Mouse (Mus musculus): ENCODE results near the gene Psmb2. TPM values are rescaled to one million over a fixed set of nuclear protein-coding genes. Genes with fewer than 3 reads are reported as not detected.

Psmb2 gene
- 587 and 594 TPM in 2 replicates for polyA plus RNA-seq (2016; fragmentation: Nextera tagmentation; extraction: Ambion mirVana)

GRCm38 (mm10) chr4:126677054-126678003 lies at the start of gene Psmb2:
Gene Psmb2 (plus strand): TSS chr4:126677630.
- H3K36me3 ChIP-seq (replicated peaks): peaks cover 12% of the 10 kb centered on the region; the same call in 1 of the 2 replicates
- H3K4me1 ChIP-seq: peaks cover 8% of the 10 kb centered on the region
- peak within 1 kb of the TSS; percentile 100 for H3K4me3 ChIP-seq
- no peaks in the 10 kb centered on the region for H3K9me3 ChIP-seq
- 3% methylated on average over 48 of the region's 48 CpGs for WGBS
- H3K27me3 ChIP-seq (replicated peaks; ENCODE audit: low read depth, poor library complexity, severe bottlenecking): no peaks in the 10 kb centered on the region
- peak; percentile 99 for DNase-seq (ENCODE audit: low spot score)
- peak within 1 kb of the TSS; percentile 91 for H3K27ac ChIP-seq (replicated peaks)

GRCm38 (mm10) chr4:126631922-126632321 lies 45.5 kb upstream of the Psmb2 start:
- H3K4me1 ChIP-seq: peaks cover 20% of the 10 kb centered on the region
- H3K4me3 ChIP-seq: no peak overlapping the region
- peaks cover 19% of the 10 kb centered on the region for H3K27me3 ChIP-seq (replicated peaks; ENCODE audit: low read depth, poor library complexity, severe bottlenecking)
- WGBS: 56% methylated on average over 2 of the region's 2 CpGs
- H3K36me3 ChIP-seq (replicated peaks): no peaks in the 10 kb centered on the region
- H3K9me3 ChIP-seq: no peaks in the 10 kb centered on the region
- no peak overlapping the region for H3K27ac ChIP-seq (replicated peaks)
- no peak for DNase-seq (ENCODE audit: low spot score)

- no peaks in the 10 kb centered on the region for H3K9me3 ChIP-seq
- H3K4me1 ChIP-seq: peaks cover 12% of the 10 kb centered on the region
- WGBS: 65% methylated on average over 3 of the region's 3 CpGs
- peaks cover 20% of the 10 kb centered on the region for H3K27me3 ChIP-seq (replicated peaks; ENCODE audit: low read depth, poor library complexity, severe bottlenecking)
- H3K4me3 ChIP-seq: no peak overlapping the region
- no peak for DNase-seq (ENCODE audit: low spot score)
- no peak overlapping the region for H3K27ac ChIP-seq (replicated peaks)
- no peaks in the 10 kb centered on the region for H3K36me3 ChIP-seq (replicated peaks)
Measured at GRCm38 (mm10) chr4:126632668-126633067, 44.8 kb upstream of the Psmb2 start.

GRCm38 (mm10) chr4:126636330-126636729 lies 41.1 kb upstream of the Psmb2 start:
- H3K36me3 ChIP-seq (replicated peaks): no peaks in the 10 kb centered on the region
- DNase-seq (ENCODE audit: low spot score): no peak
- no peaks in the 10 kb centered on the region for H3K9me3 ChIP-seq
- H3K27ac ChIP-seq (replicated peaks): no peak overlapping the region
- H3K4me3 ChIP-seq: no peak overlapping the region
- H3K27me3 ChIP-seq (replicated peaks; ENCODE audit: low read depth, poor library complexity, severe bottlenecking): peaks cover 17% of the 10 kb centered on the region
- H3K4me1 ChIP-seq: peaks cover 9% of the 10 kb centered on the region; the same call in 1 of the 2 replicates
- 25% methylated on average over 11 of the region's 11 CpGs for WGBS

- Histone ChIP-seq H3K36me3 (replicated peaks) (no peaks in the 10 kb centered on the region), H3K4me3 (no peak overlapping the region), H3K9me3 (no peaks in the 10 kb centered on the region), H3K27ac (replicated peaks) (no peak overlapping the region), H3K27me3 (replicated peaks; ENCODE audit: low read depth, poor library complexity, severe bottlenecking) (peaks cover 17% of the 10 kb centered on the region), H3K4me1 (peaks cover 9% of the 10 kb centered on the region; the same call in 1 of the 2 replicates)
- no peak for DNase-seq (ENCODE audit: low spot score)
- WGBS: 70% methylated on average over 4 of the region's 4 CpGs
Measured at GRCm38 (mm10) chr4:126637446-126637845, 40.0 kb upstream of the Psmb2 start.

GRCm38 (mm10) chr4:126639339-126639738 lies 38.1 kb upstream of the Psmb2 start:
- no peak for DNase-seq (ENCODE audit: low spot score)
- peaks cover 17% of the 10 kb centered on the region for H3K27me3 ChIP-seq (replicated peaks; ENCODE audit: low read depth, poor library complexity, severe bottlenecking)
- 75% methylated on average over 7 of the region's 7 CpGs for WGBS
- no peak overlapping the region for H3K27ac ChIP-seq (replicated peaks)
- H3K4me3 ChIP-seq: no peak overlapping the region
- H3K4me1 ChIP-seq: peaks cover 9% of the 10 kb centered on the region; the same call in 1 of the 2 replicates
- no peaks in the 10 kb centered on the region for H3K36me3 ChIP-seq (replicated peaks)
- no peaks in the 10 kb centered on the region for H3K9me3 ChIP-seq

- DNase-seq (ENCODE audit: low spot score): no peak
- Histone ChIP-seq H3K4me3 (no peak overlapping the region), H3K9me3 (no peaks in the 10 kb centered on the region), H3K4me1 (no peaks in the 10 kb centered on the region), H3K36me3 (replicated peaks) (no peaks in the 10 kb centered on the region), H3K27me3 (replicated peaks; ENCODE audit: low read depth, poor library complexity, severe bottlenecking) (peaks cover 2% of the 10 kb centered on the region), H3K27ac (replicated peaks) (no peak overlapping the region)
- 51% methylated on average over 9 of the region's 9 CpGs for WGBS
Measured at GRCm38 (mm10) chr4:126641901-126642300, 35.5 kb upstream of the Psmb2 start.

GRCm38 (mm10) chr4:126643815-126644214 lies 33.6 kb upstream of the Psmb2 start:
- Histone ChIP-seq H3K4me3 (no peak overlapping the region), H3K9me3 (no peaks in the 10 kb centered on the region), H3K27me3 (replicated peaks; ENCODE audit: low read depth, poor library complexity, severe bottlenecking) (no peaks in the 10 kb centered on the region), H3K36me3 (replicated peaks) (no peaks in the 10 kb centered on the region), H3K4me1 (0 out of 2 replicates have a peak, but pooled peaks cover 5% of the 10 kb centered on the region), H3K27ac (replicated peaks) (no peak overlapping the region)
- no peak for DNase-seq (ENCODE audit: low spot score)
- WGBS: 74% methylated on average over 4 of the region's 4 CpGs

- WGBS: 81% methylated on average over 10 of the region's 10 CpGs
- no peak for DNase-seq (ENCODE audit: low spot score)
Measured at GRCm38 (mm10) chr4:126644333-126644963, 33.0 kb upstream of the Psmb2 start.

GRCm38 (mm10) chr4:126647996-126648910 lies 29.2 kb upstream of the Psmb2 start:
- Histone ChIP-seq H3K27ac (replicated peaks) (no peak overlapping the region), H3K27me3 (replicated peaks; ENCODE audit: low read depth, poor library complexity, severe bottlenecking) (no peaks in the 10 kb centered on the region), H3K4me3 (no peak overlapping the region), H3K9me3 (no peaks in the 10 kb centered on the region), H3K4me1 (0 out of 2 replicates have a peak, but pooled peaks cover 5% of the 10 kb centered on the region), H3K36me3 (replicated peaks) (no peaks in the 10 kb centered on the region)
- 44% methylated on average over 24 of the region's 24 CpGs for WGBS
- no peak for DNase-seq (ENCODE audit: low spot score)

More at GRCm38 (mm10) chr4:126644333-126644963, 33.0 kb upstream of the Psmb2 start:
- Histone ChIP-seq H3K27me3 (replicated peaks; ENCODE audit: low read depth, poor library complexity, severe bottlenecking) (no peaks in the 10 kb centered on the region), H3K4me3 (no peak overlapping the region), H3K9me3 (no peaks in the 10 kb centered on the region), H3K27ac (replicated peaks) (no peak overlapping the region), H3K36me3 (replicated peaks) (no peaks in the 10 kb centered on the region), H3K4me1 (0 out of 2 replicates have a peak, but pooled peaks cover 5% of the 10 kb centered on the region)

- 80% methylated on average over 5 of the region's 5 CpGs for WGBS
- H3K27me3 ChIP-seq (replicated peaks; ENCODE audit: low read depth, poor library complexity, severe bottlenecking): no peaks in the 10 kb centered on the region
- H3K9me3 ChIP-seq: no peaks in the 10 kb centered on the region
- no peak for DNase-seq (ENCODE audit: low spot score)
- H3K4me3 ChIP-seq: no peak overlapping the region
- H3K4me1 ChIP-seq: 0 out of 2 replicates have a peak, but pooled peaks cover 5% of the 10 kb centered on the region
- no peak overlapping the region for H3K27ac ChIP-seq (replicated peaks)
- H3K36me3 ChIP-seq (replicated peaks): no peaks in the 10 kb centered on the region
Measured at GRCm38 (mm10) chr4:126653148-126653547, 24.3 kb upstream of the Psmb2 start.

GRCm38 (mm10) chr4:126655356-126655755 lies 22.1 kb upstream of the Psmb2 start:
- Histone ChIP-seq H3K4me1 (no peaks in the 10 kb centered on the region), H3K27me3 (replicated peaks; ENCODE audit: low read depth, poor library complexity, severe bottlenecking) (no peaks in the 10 kb centered on the region), H3K27ac (replicated peaks) (no peak overlapping the region), H3K36me3 (replicated peaks) (no peaks in the 10 kb centered on the region), H3K4me3 (no peak overlapping the region), H3K9me3 (no peaks in the 10 kb centered on the region)
- WGBS: 12% methylated on average over 9 of the region's 9 CpGs
- peak; percentile 86 for DNase-seq (ENCODE audit: low spot score)

Measured in embryonic facial prominence, embryonic 10.5 days (tissue).